Mouse (Mus musculus): ENCODE results near the gene Gm20869. TPM values are rescaled to one million over a fixed set of nuclear protein-coding genes. Genes with fewer than 3 reads are reported as not detected.

Gm20869 gene
- polyA plus RNA-seq (2017; shearing (Covaris generic)) = not detected

DNA sequence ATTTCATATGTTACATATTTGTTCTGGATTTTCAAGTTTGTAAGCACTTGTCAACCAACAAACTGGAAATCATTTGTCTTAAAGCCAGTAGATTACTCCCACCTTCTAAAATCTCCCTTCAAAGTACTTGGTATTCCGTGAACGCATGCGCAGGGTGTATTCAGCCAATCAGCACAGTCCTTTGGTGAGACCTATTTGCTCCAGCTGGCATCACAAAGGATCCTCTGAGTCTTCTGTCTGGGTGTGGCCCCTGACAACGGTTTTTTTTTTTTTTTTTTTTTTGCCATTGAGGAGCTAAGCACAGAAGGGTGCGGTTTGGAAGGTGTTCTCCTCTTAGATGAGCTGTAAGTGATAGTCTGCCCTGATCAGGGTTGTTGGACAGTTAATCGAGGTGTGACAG is at the start of gene Gm20869:
Gm20869 (plus strand) TSS at position 301 of the 400 bp plus-strand sequence.

Other genes starting within 250 kb of the Gm20869 start
- not detected for gene Gm20870, start 222.6 kb downstream of the Gm20869 start, polyA plus RNA-seq (2017; shearing (Covaris generic))

All from CD4-positive, CD25-positive, alpha-beta regulatory T cell (primary cell).